Mouse (Mus musculus): ENCODE data around the gene Gm36176. TPM values are rescaled to one million over a fixed set of nuclear protein-coding genes. Genes with fewer than 3 reads are reported as not detected.

Gene Gm36176
- polyA plus RNA-seq, 1 experiment from 2014 or later: not detected

GRCm38 (mm10) chr10:77886007-77886747 lies 39.6 kb downstream of the Gm36176 start:
- no peaks in the 10 kb centered on the region for H3K27me3 ChIP-seq
- ATAC-seq (replicated peaks): no peak

GRCm38 (mm10) chr10:77890987-77891565 lies 44.5 kb downstream of the Gm36176 start:
- H3K4me2 ChIP-seq (replicated peaks): no peak overlapping the region
- H3K27ac ChIP-seq (replicated peaks): no peak overlapping the region
- no peaks in the 10 kb centered on the region for H3K36me3 ChIP-seq
- H3K9me3 ChIP-seq: no peaks in the 10 kb centered on the region; the same call in 1 of the 2 replicates
- 72% methylated on average over 8 of the region's 8 CpGs for WGBS
- H3K27me3 ChIP-seq: no peaks in the 10 kb centered on the region
- H3K4me1 ChIP-seq: no peaks in the 10 kb centered on the region
- no peak overlapping the region for H3K4me3 ChIP-seq
- no peak for ATAC-seq (replicated peaks)
- H3K9ac ChIP-seq (replicated peaks): no peak overlapping the region

More at GRCm38 (mm10) chr10:77886007-77886747, 39.6 kb downstream of the Gm36176 start:
- WGBS: 53% methylated on average over 12 of the region's 12 CpGs
- Histone ChIP-seq H3K4me3 (no peak overlapping the region), H3K4me2 (replicated peaks) (no peak overlapping the region), H3K27ac (replicated peaks) (no peak overlapping the region), H3K9ac (replicated peaks) (no peak overlapping the region), H3K9me3 (no peaks in the 10 kb centered on the region; the same call in 1 of the 2 replicates), H3K36me3 (no peaks in the 10 kb centered on the region), H3K4me1 (no peaks in the 10 kb centered on the region)

- 64% methylated on average over 5 of the region's 5 CpGs for WGBS
- Histone ChIP-seq H3K9me3 (no peaks in the 10 kb centered on the region), H3K4me3 (no peak overlapping the region), H3K27ac (replicated peaks) (no peak overlapping the region), H3K27me3 (no peaks in the 10 kb centered on the region), H3K9ac (replicated peaks) (no peak overlapping the region), H3K36me3 (no peaks in the 10 kb centered on the region), H3K4me2 (replicated peaks) (no peak overlapping the region), H3K4me1 (peaks cover 5% of the 10 kb centered on the region; the same call in 1 of the 2 replicates)
- no peak for ATAC-seq (replicated peaks)
Measured at GRCm38 (mm10) chr10:77895562-77895961, 49.0 kb downstream of the Gm36176 start.

Other genes starting within 250 kb of the Gm36176 start
- gene Sumo3, start 240.7 kb upstream of the Gm36176 start, polyA plus RNA-seq (2015; fragmentation: Nextera tagmentation; extraction: Ambion mirVana): 318 and 322 TPM in 2 replicates
- gene Gm49325, start 240.6 kb upstream of the Gm36176 start, polyA plus RNA-seq (2015; fragmentation: Nextera tagmentation; extraction: Ambion mirVana): 4.2 and 8.6 TPM in 2 replicates
- 108 and 117 TPM in 2 replicates for gene Ube2g2, start 224.5 kb upstream of the Gm36176 start, polyA plus RNA-seq (2015; fragmentation: Nextera tagmentation; extraction: Ambion mirVana)
- gene Tspear, start 160.2 kb upstream of the Gm36176 start, polyA plus RNA-seq (2015; fragmentation: Nextera tagmentation; extraction: Ambion mirVana): 0.17 and 0.52 TPM in 2 replicates
- gene Gm19402, start 156.0 kb upstream of the Gm36176 start, polyA plus RNA-seq (2015; fragmentation: Nextera tagmentation; extraction: Ambion mirVana): not detected in 2 replicates
- gene Gm9508, start 149.6 kb upstream of the Gm36176 start, polyA plus RNA-seq (2015; fragmentation: Nextera tagmentation; extraction: Ambion mirVana): not detected in 2 replicates
- gene Gm10272, start 140.2 kb upstream of the Gm36176 start, polyA plus RNA-seq (2015; fragmentation: Nextera tagmentation; extraction: Ambion mirVana): not detected in 2 replicates
- gene Gm10024, start 135.3 kb upstream of the Gm36176 start, polyA plus RNA-seq (2015; fragmentation: Nextera tagmentation; extraction: Ambion mirVana): not detected in 2 replicates
- gene Gm10142, start 131.0 kb upstream of the Gm36176 start, polyA plus RNA-seq (2015; fragmentation: Nextera tagmentation; extraction: Ambion mirVana): not detected in 2 replicates
- not detected in 2 replicates for gene Krtap12-1, start 126.2 kb upstream of the Gm36176 start, polyA plus RNA-seq (2015; fragmentation: Nextera tagmentation; extraction: Ambion mirVana)
- gene Gm10100, start 120.3 kb upstream of the Gm36176 start, polyA plus RNA-seq (2015; fragmentation: Nextera tagmentation; extraction: Ambion mirVana): not detected in 2 replicates
- not detected in 2 replicates for gene Gm18596, start 104.2 kb upstream of the Gm36176 start, polyA plus RNA-seq (2015; fragmentation: Nextera tagmentation; extraction: Ambion mirVana)
- gene Gm9736, start 95.4 kb upstream of the Gm36176 start, polyA plus RNA-seq (2015; fragmentation: Nextera tagmentation; extraction: Ambion mirVana): not detected in 2 replicates
- not detected in 2 replicates for gene Gm3233, start 87.1 kb upstream of the Gm36176 start, polyA plus RNA-seq (2015; fragmentation: Nextera tagmentation; extraction: Ambion mirVana)
- not detected in 2 replicates for gene Gm3238, start 75.5 kb upstream of the Gm36176 start, polyA plus RNA-seq (2015; fragmentation: Nextera tagmentation; extraction: Ambion mirVana)
- not detected in 2 replicates for gene Gm7138, start 69.9 kb upstream of the Gm36176 start, polyA plus RNA-seq (2015; fragmentation: Nextera tagmentation; extraction: Ambion mirVana)
- not detected in 2 replicates for gene Gm3250, start 64.3 kb upstream of the Gm36176 start, polyA plus RNA-seq (2015; fragmentation: Nextera tagmentation; extraction: Ambion mirVana)
- not detected in 2 replicates for gene Gm7137, start 58.6 kb upstream of the Gm36176 start, polyA plus RNA-seq (2015; fragmentation: Nextera tagmentation; extraction: Ambion mirVana)
- gene Gm9639, start 51.7 kb upstream of the Gm36176 start, polyA plus RNA-seq (2015; fragmentation: Nextera tagmentation; extraction: Ambion mirVana): not detected in 2 replicates
- not detected in 2 replicates for gene Gm19668, start 47.7 kb upstream of the Gm36176 start, polyA plus RNA-seq (2015; fragmentation: Nextera tagmentation; extraction: Ambion mirVana)
- gene Gm9507, start 35.0 kb upstream of the Gm36176 start, polyA plus RNA-seq (2015; fragmentation: Nextera tagmentation; extraction: Ambion mirVana): not detected in 2 replicates
- not detected in 2 replicates for gene Gm2696, start 32.1 kb upstream of the Gm36176 start, polyA plus RNA-seq (2015; fragmentation: Nextera tagmentation; extraction: Ambion mirVana)
- gene Krtap10-4, start 19.7 kb upstream of the Gm36176 start, polyA plus RNA-seq (2015; fragmentation: Nextera tagmentation; extraction: Ambion mirVana): not detected in 2 replicates
- not detected in 2 replicates for gene Krtap10-10, start 10.9 kb upstream of the Gm36176 start, polyA plus RNA-seq (2015; fragmentation: Nextera tagmentation; extraction: Ambion mirVana)
- not detected in 2 replicates for gene Gm10318, start 6.1 kb downstream of the Gm36176 start, polyA plus RNA-seq (2015; fragmentation: Nextera tagmentation; extraction: Ambion mirVana)
- gene Gm3285, start 15.2 kb downstream of the Gm36176 start, polyA plus RNA-seq (2015; fragmentation: Nextera tagmentation; extraction: Ambion mirVana): not detected in 2 replicates
- 11.1 and 11.3 TPM in 2 replicates for gene Lrrc3, start 55.7 kb downstream of the Gm36176 start, polyA plus RNA-seq (2015; fragmentation: Nextera tagmentation; extraction: Ambion mirVana)
- gene Trpm2, start 123.8 kb downstream of the Gm36176 start, polyA plus RNA-seq (2015; fragmentation: Nextera tagmentation; extraction: Ambion mirVana): 2.6 and 2.8 TPM in 2 replicates
- gene 1810043G02Rik, start 131.7 kb downstream of the Gm36176 start, polyA plus RNA-seq (2015; fragmentation: Nextera tagmentation; extraction: Ambion mirVana): 35.0 and 37.1 TPM in 2 replicates
- gene Pfkl, start 163.3 kb downstream of the Gm36176 start, polyA plus RNA-seq (2015; fragmentation: Nextera tagmentation; extraction: Ambion mirVana): 105 and 107 TPM in 2 replicates
- not detected in 2 replicates for gene Dnmt3l, start 195.1 kb downstream of the Gm36176 start, polyA plus RNA-seq (2015; fragmentation: Nextera tagmentation; extraction: Ambion mirVana)
- 0.23 TPM in 1 of 2 replicates, not detected in the other for gene Aire, start 196.8 kb downstream of the Gm36176 start, polyA plus RNA-seq (2015; fragmentation: Nextera tagmentation; extraction: Ambion mirVana)
- gene Icosl, start 222.5 kb downstream of the Gm36176 start, polyA plus RNA-seq (2015; fragmentation: Nextera tagmentation; extraction: Ambion mirVana): 0.56 and 0.66 TPM in 2 replicates